Mouse (Mus musculus): ENCODE data around the gene Rcan2. TPM values are rescaled to one million over a fixed set of nuclear protein-coding genes. Genes with fewer than 3 reads are reported as not detected.

The Rcan2 gene
- polyA plus RNA-seq, 1 experiment from 2014 or later = 7.2 TPM

- Histone ChIP-seq H3K27me3 (ENCODE audit: insufficient read depth, low read length) (no peaks in the 10 kb centered on the region), H3K27ac (ENCODE audit: low read length) (no peak overlapping the region), H3K4me3 (ENCODE audit: low read length) (no peak overlapping the region), H3K9me3 (ENCODE audit: low read length) (no peaks in the 10 kb centered on the region), H3K4me2 (replicated peaks; ENCODE audit: low read depth, low read length) (no peak overlapping the region), H3K36me3 (ENCODE audit: insufficient read depth, low read length) (no peaks in the 10 kb centered on the region), H3K9ac (replicated peaks; ENCODE audit: low read length) (no peak overlapping the region), H3K4me1 (ENCODE audit: insufficient read depth, low read length) (no peaks in the 10 kb centered on the region)
- 75% methylated on average over 5 of the region's 5 CpGs for WGBS
- ATAC-seq (ENCODE audit: low FRiP score, low TSS enrichment) = no peak
Observed at GRCm38 (mm10) chr17:43855132-43855531, 54.0 kb downstream of the Rcan2 start.

GRCm38 (mm10) chr17:43856081-43856480 lies 54.9 kb downstream of the Rcan2 start:
- WGBS = 43% methylated on average over 4 of the region's 4 CpGs
- H3K9me3 ChIP-seq (ENCODE audit: low read length) = no peaks in the 10 kb centered on the region
- ATAC-seq (ENCODE audit: low FRiP score, low TSS enrichment) = no peak
- H3K27me3 ChIP-seq (ENCODE audit: insufficient read depth, low read length) = no peaks in the 10 kb centered on the region
- H3K4me3 ChIP-seq (ENCODE audit: low read length) = no peak overlapping the region
- no peaks in the 10 kb centered on the region for H3K4me1 ChIP-seq (ENCODE audit: insufficient read depth, low read length)
- no peak overlapping the region for H3K4me2 ChIP-seq (replicated peaks; ENCODE audit: low read depth, low read length)
- no peak overlapping the region for H3K9ac ChIP-seq (replicated peaks; ENCODE audit: low read length)
- no peaks in the 10 kb centered on the region for H3K36me3 ChIP-seq (ENCODE audit: insufficient read depth, low read length)
- H3K27ac ChIP-seq (ENCODE audit: low read length) = no peak overlapping the region

- no peak for ATAC-seq (ENCODE audit: low FRiP score, low TSS enrichment)
- Histone ChIP-seq H3K4me2 (replicated peaks; ENCODE audit: low read depth, low read length) (no peak overlapping the region), H3K9me3 (ENCODE audit: low read length) (no peaks in the 10 kb centered on the region), H3K9ac (replicated peaks; ENCODE audit: low read length) (no peak overlapping the region), H3K4me1 (ENCODE audit: insufficient read depth, low read length) (no peaks in the 10 kb centered on the region), H3K4me3 (ENCODE audit: low read length) (no peak overlapping the region), H3K27me3 (ENCODE audit: insufficient read depth, low read length) (no peaks in the 10 kb centered on the region), H3K36me3 (ENCODE audit: insufficient read depth, low read length) (no peaks in the 10 kb centered on the region), H3K27ac (ENCODE audit: low read length) (no peak overlapping the region)
- 90% methylated on average over 9 of the region's 9 CpGs for WGBS
Observed at GRCm38 (mm10) chr17:43868808-43869207, 67.7 kb downstream of the Rcan2 start.

GRCm38 (mm10) chr17:43869677-43870076 lies 68.5 kb downstream of the Rcan2 start:
- no peaks in the 10 kb centered on the region for H3K36me3 ChIP-seq (ENCODE audit: insufficient read depth, low read length)
- no peaks in the 10 kb centered on the region for H3K4me1 ChIP-seq (ENCODE audit: insufficient read depth, low read length)
- no peaks in the 10 kb centered on the region for H3K27me3 ChIP-seq (ENCODE audit: insufficient read depth, low read length)
- no peak overlapping the region for H3K9ac ChIP-seq (replicated peaks; ENCODE audit: low read length)
- no peak overlapping the region for H3K4me3 ChIP-seq (ENCODE audit: low read length)
- H3K9me3 ChIP-seq (ENCODE audit: low read length) = no peaks in the 10 kb centered on the region
- ATAC-seq (ENCODE audit: low FRiP score, low TSS enrichment) = no peak
- 19% methylated on average over 5 of the region's 5 CpGs for WGBS
- H3K4me2 ChIP-seq (replicated peaks; ENCODE audit: low read depth, low read length) = no peak overlapping the region
- no peak overlapping the region for H3K27ac ChIP-seq (ENCODE audit: low read length)

GRCm38 (mm10) chr17:43874417-43874816 lies 73.3 kb downstream of the Rcan2 start:
- Histone ChIP-seq H3K4me3 (ENCODE audit: low read length) (no peak overlapping the region), H3K4me2 (replicated peaks; ENCODE audit: low read depth, low read length) (no peak overlapping the region), H3K9ac (replicated peaks; ENCODE audit: low read length) (no peak overlapping the region), H3K9me3 (ENCODE audit: low read length) (no peaks in the 10 kb centered on the region), H3K27me3 (ENCODE audit: insufficient read depth, low read length) (no peaks in the 10 kb centered on the region), H3K4me1 (ENCODE audit: insufficient read depth, low read length) (no peaks in the 10 kb centered on the region), H3K27ac (ENCODE audit: low read length) (no peak overlapping the region), H3K36me3 (ENCODE audit: insufficient read depth, low read length) (no peaks in the 10 kb centered on the region)
- ATAC-seq (ENCODE audit: low FRiP score, low TSS enrichment) = no peak
- 82% methylated on average over 5 of the region's 5 CpGs for WGBS

GRCm38 (mm10) chr17:43877425-43877824 lies 76.3 kb downstream of the Rcan2 start:
- ATAC-seq (ENCODE audit: low FRiP score, low TSS enrichment) = no peak
- Histone ChIP-seq H3K9ac (replicated peaks; ENCODE audit: low read length) (no peak overlapping the region), H3K27me3 (ENCODE audit: insufficient read depth, low read length) (no peaks in the 10 kb centered on the region), H3K4me1 (ENCODE audit: insufficient read depth, low read length) (no peaks in the 10 kb centered on the region), H3K4me3 (ENCODE audit: low read length) (no peak overlapping the region), H3K27ac (ENCODE audit: low read length) (no peak overlapping the region), H3K4me2 (replicated peaks; ENCODE audit: low read depth, low read length) (no peak overlapping the region), H3K9me3 (ENCODE audit: low read length) (no peaks in the 10 kb centered on the region), H3K36me3 (ENCODE audit: insufficient read depth, low read length) (no peaks in the 10 kb centered on the region)
- 62% methylated on average over 2 of the region's 2 CpGs for WGBS

GRCm38 (mm10) chr17:43883016-43883415 lies 81.9 kb downstream of the Rcan2 start:
- no peaks in the 10 kb centered on the region for H3K27me3 ChIP-seq (ENCODE audit: insufficient read depth, low read length)
- no peaks in the 10 kb centered on the region for H3K36me3 ChIP-seq (ENCODE audit: insufficient read depth, low read length)
- H3K4me1 ChIP-seq (ENCODE audit: insufficient read depth, low read length) = no peaks in the 10 kb centered on the region
- H3K9ac ChIP-seq (replicated peaks; ENCODE audit: low read length) = no peak overlapping the region
- ATAC-seq (ENCODE audit: low FRiP score, low TSS enrichment) = no peak
- H3K27ac ChIP-seq (ENCODE audit: low read length) = no peak overlapping the region
- WGBS = 29% methylated on average over 1 of the region's 1 CpGs
- H3K9me3 ChIP-seq (ENCODE audit: low read length) = no peaks in the 10 kb centered on the region
- no peak overlapping the region for H3K4me3 ChIP-seq (ENCODE audit: low read length)
- H3K4me2 ChIP-seq (replicated peaks; ENCODE audit: low read depth, low read length) = no peak overlapping the region

GRCm38 (mm10) chr17:43886262-43886661 lies 85.1 kb downstream of the Rcan2 start:
- no peak overlapping the region for H3K27ac ChIP-seq (ENCODE audit: low read length)
- no peaks in the 10 kb centered on the region for H3K4me1 ChIP-seq (ENCODE audit: insufficient read depth, low read length)
- no peak overlapping the region for H3K9ac ChIP-seq (replicated peaks; ENCODE audit: low read length)
- no peaks in the 10 kb centered on the region for H3K36me3 ChIP-seq (ENCODE audit: insufficient read depth, low read length)
- 38% methylated on average over 7 of the region's 7 CpGs for WGBS
- H3K27me3 ChIP-seq (ENCODE audit: insufficient read depth, low read length) = no peaks in the 10 kb centered on the region
- no peak for ATAC-seq (ENCODE audit: low FRiP score, low TSS enrichment)
- no peak overlapping the region for H3K4me2 ChIP-seq (replicated peaks; ENCODE audit: low read depth, low read length)
- no peaks in the 10 kb centered on the region for H3K9me3 ChIP-seq (ENCODE audit: low read length)
- H3K4me3 ChIP-seq (ENCODE audit: low read length) = no peak overlapping the region

- Histone ChIP-seq H3K4me3 (ENCODE audit: low read length) (no peak overlapping the region), H3K9me3 (ENCODE audit: low read length) (no peaks in the 10 kb centered on the region), H3K9ac (replicated peaks; ENCODE audit: low read length) (no peak overlapping the region), H3K27me3 (ENCODE audit: insufficient read depth, low read length) (no peaks in the 10 kb centered on the region), H3K27ac (ENCODE audit: low read length) (no peak overlapping the region), H3K4me2 (replicated peaks; ENCODE audit: low read depth, low read length) (no peak overlapping the region), H3K36me3 (ENCODE audit: insufficient read depth, low read length) (no peaks in the 10 kb centered on the region), H3K4me1 (ENCODE audit: insufficient read depth, low read length) (no peaks in the 10 kb centered on the region)
- 82% methylated on average over 7 of the region's 7 CpGs for WGBS
- ATAC-seq (ENCODE audit: low FRiP score, low TSS enrichment) = no peak
Observed at GRCm38 (mm10) chr17:43887931-43888330, 86.8 kb downstream of the Rcan2 start.

- WGBS = 88% methylated on average over 4 of the region's 4 CpGs
- no peaks in the 10 kb centered on the region for H3K9me3 ChIP-seq (ENCODE audit: low read length)
- H3K9ac ChIP-seq (replicated peaks; ENCODE audit: low read length) = no peak overlapping the region
- H3K27ac ChIP-seq (ENCODE audit: low read length) = no peak overlapping the region
- no peak for ATAC-seq (ENCODE audit: low FRiP score, low TSS enrichment)
- H3K36me3 ChIP-seq (ENCODE audit: insufficient read depth, low read length) = no peaks in the 10 kb centered on the region
- H3K4me2 ChIP-seq (replicated peaks; ENCODE audit: low read depth, low read length) = no peak overlapping the region
- H3K27me3 ChIP-seq (ENCODE audit: insufficient read depth, low read length) = no peaks in the 10 kb centered on the region
- H3K4me1 ChIP-seq (ENCODE audit: insufficient read depth, low read length) = no peaks in the 10 kb centered on the region
- H3K4me3 ChIP-seq (ENCODE audit: low read length) = no peak overlapping the region
Observed at GRCm38 (mm10) chr17:43897346-43897745, 96.2 kb downstream of the Rcan2 start.
